Mouse (Mus musculus) ovary, adult 10 weeks (tissue): ENCODE data around the gene Gm7168. TPM values are rescaled to one million over a fixed set of nuclear protein-coding genes. Genes with fewer than 3 reads are reported as not detected.

Experiments used
- polyA plus RNA-seq: library from polyadenylated mRNA; stranded (reverse); fragments of 350-450 nt; fragmentation: Illumina TruSeq; extraction: RNeasy Lipid Tissue Mini Kit (QIAGEN cat#74804); gene quantifications from one replicate; pipeline ENCODE4 v1.2.3, GENCODE M21; 2014

Gene Gm7168
- not detected for polyA plus RNA-seq

DNA sequence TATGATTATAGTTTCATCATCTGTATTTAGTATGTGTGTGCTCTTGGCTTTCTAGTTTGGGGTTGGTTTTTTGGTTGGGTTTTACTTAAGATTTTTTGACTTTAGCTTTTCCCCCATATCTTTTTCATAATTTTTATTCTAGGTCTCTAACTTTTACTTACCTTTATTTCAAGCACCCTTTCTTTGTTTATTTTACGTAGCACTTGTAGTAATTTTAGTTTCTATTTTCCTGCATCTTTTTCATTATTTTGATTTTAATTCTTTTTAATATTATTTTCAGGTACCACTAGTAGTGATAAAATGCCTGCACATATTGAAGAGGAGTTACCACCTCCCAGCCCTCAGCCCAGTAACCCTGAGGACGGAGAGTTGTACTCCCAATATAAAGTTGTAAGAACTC lies at the start of gene Gm7168:
Gm7168 (plus strand) TSS at position 301 of the 400 bp plus-strand sequence.

Other genes with a start within 250 kb of the Gm7168 start
- gene Afdn, start 187.8 kb upstream of the Gm7168 start, polyA plus RNA-seq = 195 TPM
- gene Tcte2, start 186.5 kb upstream of the Gm7168 start, polyA plus RNA-seq = 2.4 TPM
- not detected for gene Gm7356, start 55.3 kb downstream of the Gm7168 start, polyA plus RNA-seq
- not detected for gene Gm7358, start 111.2 kb downstream of the Gm7168 start, polyA plus RNA-seq